Mouse (Mus musculus) stomach, embryonic 14.5 days (tissue): ENCODE data around the gene Pex12. TPM values are rescaled to one million over a fixed set of nuclear protein-coding genes. Genes with fewer than 3 reads are reported as not detected.
"Not testable (repeated sequence)": the region's sequence is repeated elsewhere in the genome, so short reads cannot be mapped to it uniquely, and the experiment has no call there.

ENCODE experiments used
- ATAC-seq: fragments of 200-750 bp; cut with Nextera tagmentation; 2 replicates; pipeline ENCODE4 v1.8.0; 2017; ENCODE audit warnings: low read depth, moderate TSS enrichment; ENCODE audit not compliant: insufficient number of reproducible peaks, insufficient read depth, low FRiP score
- H3K27ac ChIP-seq: fragments of 300-500 bp; sonication (generic); 2 replicates; pipeline ENCODE4 v1.5.1; 2014; ENCODE audit warnings: mild to moderate bottlenecking, low read length, moderate library complexity, mixed read lengths
- H3K27me3 ChIP-seq: fragments of 300-500 bp; sonication (generic); 2 replicates; pipeline ENCODE4 v1.6.1; 2014; ENCODE audit warnings: low read length, control low read depth, mixed read lengths; ENCODE audit not compliant: control insufficient read depth, insufficient read depth
- H3K36me3 ChIP-seq: fragments of 300-500 bp; sonication (generic); 2 replicates; pipeline ENCODE4 v1.6.1; 2014; ENCODE audit warnings: mild to moderate bottlenecking, control low read depth, low read length, moderate library complexity, mixed read lengths; ENCODE audit not compliant: control insufficient read depth, insufficient read depth
- H3K4me1 ChIP-seq: fragments of 300-500 bp; sonication (generic); 2 replicates; pipeline ENCODE4 v1.6.1; 2014; ENCODE audit warnings: low read length, control low read depth, mixed read lengths; ENCODE audit not compliant: control insufficient read depth, insufficient read depth
- H3K4me2 ChIP-seq: fragments of 300-500 bp; sonication (generic); replicated peaks from 2 replicates; pipeline ENCODE4 v1.6.1; 2014; ENCODE audit warnings: low read depth, low read length, control low read depth
- H3K4me3 ChIP-seq: fragments of 300-500 bp; sonication (generic); 2 replicates; pipeline ENCODE4 v1.5.1; 2014; ENCODE audit warnings: low read depth, low read length, control low read depth
- H3K9ac ChIP-seq: fragments of 300-500 bp; sonication (generic); replicated peaks from 2 replicates; pipeline ENCODE4 v1.6.1; 2014; ENCODE audit warnings: low read depth, mild to moderate bottlenecking, control low read depth, low read length, moderate library complexity, mixed read lengths
- H3K9me3 ChIP-seq: fragments of 300-500 bp; sonication (generic); 2 replicates; pipeline ENCODE4 v1.6.1; 2016; ENCODE audit warnings: low read depth, low read length, control low read depth; ENCODE audit not compliant: control insufficient read depth
- WGBS: fragments of 180-500 bp; shearing (Covaris S2); extraction: QIAGEN DNeasy Blood & Tissue Kit; methylation state at CpG from one replicate; pipeline ENCODE4 v1.1.7; 2014; 5-methylcytosine and 5-hydroxymethylcytosine counted together
- polyA plus RNA-seq: library from polyadenylated mRNA; unstranded; fragments of >200 nt; fragmentation: Nextera tagmentation; extraction: Ambion mirVana; gene quantifications from 2 replicates; pipeline ENCODE4 v1.2.1, GENCODE M21; 2014

The Pex12 gene
- polyA plus RNA-seq, result 15.9 and 16.7 TPM in 2 replicates

GRCm38 (mm10) chr11:83302526-83303251 is at the start of gene Pex12:
Gene Pex12, minus strand, starts transcription at chr11:83302586.
- H3K27ac ChIP-seq, result peak within 1 kb of the TSS; percentile 96
- no peaks in the 10 kb centered on the region for H3K27me3 ChIP-seq
- H3K36me3 ChIP-seq, result no peaks in the 10 kb centered on the region
- peak; percentile 72 for ATAC-seq
- peak within 1 kb of the TSS; percentile 67 for H3K4me2 ChIP-seq
- H3K9me3 ChIP-seq, result no peaks in the 10 kb centered on the region
- peak within 1 kb of the TSS; percentile 90 for H3K9ac ChIP-seq
- WGBS, result under 1% methylated on average over 51 of the region's 51 CpGs
- peak within 1 kb of the TSS; percentile 97 for H3K4me3 ChIP-seq
- H3K4me1 ChIP-seq, result peaks cover 16% of the 10 kb centered on the region

- H3K4me1 ChIP-seq, result no peaks in the 10 kb centered on the region
Observed at GRCm38 (mm10) chr11:83341716-83342245, 39.4 kb upstream of the Pex12 start.

GRCm38 (mm10) chr11:83339705-83340104 is 37.3 kb upstream of the Pex12 start:
- no peak overlapping the region for H3K27ac ChIP-seq
- peaks cover 73% of the 10 kb centered on the region for H3K36me3 ChIP-seq
- no peak for ATAC-seq
- WGBS, result 78% methylated on average over 2 of the region's 2 CpGs
- no peaks in the 10 kb centered on the region for H3K27me3 ChIP-seq
- no peak overlapping the region for H3K4me3 ChIP-seq
- H3K4me2 ChIP-seq, result no peak overlapping the region
- no peak overlapping the region for H3K9ac ChIP-seq
- no peaks in the 10 kb centered on the region for H3K4me1 ChIP-seq
- no peaks in the 10 kb centered on the region for H3K9me3 ChIP-seq

More at GRCm38 (mm10) chr11:83341716-83342245, 39.4 kb upstream of the Pex12 start:
- Histone ChIP-seq H3K27ac (no peak overlapping the region), H3K27me3 (no peaks in the 10 kb centered on the region), H3K9me3 (no peaks in the 10 kb centered on the region), H3K36me3 (peaks cover 73% of the 10 kb centered on the region), H3K4me3 (no peak overlapping the region), H3K4me2 (no peak overlapping the region), H3K9ac (no peak overlapping the region)
- 82% methylated on average over 3 of the region's 3 CpGs for WGBS
- ATAC-seq, result no peak

- Histone ChIP-seq H3K36me3 (peaks cover 63% of the 10 kb centered on the region), H3K4me1 (no peaks in the 10 kb centered on the region)
Observed at GRCm38 (mm10) chr11:83335826-83336225, 33.4 kb upstream of the Pex12 start.

GRCm38 (mm10) chr11:83327427-83327826 is 25.0 kb upstream of the Pex12 start:
- no peak for ATAC-seq
- no peak overlapping the region for H3K9ac ChIP-seq
- H3K4me3 ChIP-seq, result no peak overlapping the region
- no peaks in the 10 kb centered on the region for H3K4me1 ChIP-seq
- H3K27me3 ChIP-seq, result no peaks in the 10 kb centered on the region
- no peak overlapping the region for H3K4me2 ChIP-seq
- H3K36me3 ChIP-seq, result peaks cover 43% of the 10 kb centered on the region; the same call in 1 of the 2 replicates
- no peak overlapping the region for H3K27ac ChIP-seq
- H3K9me3 ChIP-seq, result no peaks in the 10 kb centered on the region
- 65% methylated on average over 3 of the region's 3 CpGs for WGBS

More at GRCm38 (mm10) chr11:83335826-83336225, 33.4 kb upstream of the Pex12 start:
- WGBS, result 87% methylated on average over 7 of the region's 7 CpGs
- no peak overlapping the region for H3K9ac ChIP-seq
- no peak overlapping the region for H3K4me3 ChIP-seq
- ATAC-seq, result no peak
- H3K27me3 ChIP-seq, result no peaks in the 10 kb centered on the region
- H3K9me3 ChIP-seq, result no peaks in the 10 kb centered on the region
- no peak overlapping the region for H3K27ac ChIP-seq
- H3K4me2 ChIP-seq, result no peak overlapping the region

GRCm38 (mm10) chr11:83326692-83327091 is 24.3 kb upstream of the Pex12 start:
- not testable (repeated sequence) for H3K27ac ChIP-seq, H3K4me3 ChIP-seq, H3K9ac ChIP-seq, H3K4me2 ChIP-seq, H3K27me3 ChIP-seq, H3K4me1 ChIP-seq, H3K9me3 ChIP-seq, ATAC-seq
- WGBS, result 92% methylated on average over 3 of the region's 3 CpGs
- peaks cover 49% of the 10 kb centered on the region for H3K36me3 ChIP-seq

- no peak for ATAC-seq
- Histone ChIP-seq H3K27me3 (no peaks in the 10 kb centered on the region), H3K36me3 (peaks cover 21% of the 10 kb centered on the region), H3K4me3 (no peak overlapping the region), H3K4me1 (no peaks in the 10 kb centered on the region), H3K9me3 (no peaks in the 10 kb centered on the region), H3K27ac (no peak overlapping the region), H3K4me2 (no peak overlapping the region), H3K9ac (no peak overlapping the region)
- WGBS, result 74% methylated on average over 4 of the region's 4 CpGs
Observed at GRCm38 (mm10) chr11:83319048-83319447, 16.7 kb upstream of the Pex12 start.

- no peak for ATAC-seq
- H3K36me3 ChIP-seq, result peaks cover 7% of the 10 kb centered on the region
- WGBS, result 83% methylated on average over 5 of the region's 5 CpGs
Observed at GRCm38 (mm10) chr11:83312471-83312870, 10.1 kb upstream of the Pex12 start.

More at GRCm38 (mm10) chr11:83312471-83312870, 10.1 kb upstream of the Pex12 start:
- no peak overlapping the region for H3K9ac ChIP-seq
- no peak overlapping the region for H3K27ac ChIP-seq
- no peak overlapping the region for H3K4me2 ChIP-seq
- no peaks in the 10 kb centered on the region for H3K27me3 ChIP-seq
- H3K9me3 ChIP-seq, result no peaks in the 10 kb centered on the region
- no peak overlapping the region for H3K4me3 ChIP-seq
- H3K4me1 ChIP-seq, result no peaks in the 10 kb centered on the region
